Mouse (Mus musculus): Measurements from ENCODE around the gene Stab1. TPM values are rescaled to one million over a fixed set of nuclear protein-coding genes. Genes with fewer than 3 reads are reported as not detected.

Stab1 gene
- total RNA-seq, 2 experiments from 2014 or later: not detected

Other genes with a start within 250 kb of the Stab1 start
- gene Itih3, start 244.9 kb downstream of the Stab1 start, total RNA-seq (2014; fragmentation: Nextera tagmentation): not detected in 2 replicates
- gene Itih3, start 244.9 kb downstream of the Stab1 start, total RNA-seq (2017): not detected in 2 replicates
- gene Itih1, start 225.4 kb downstream of the Stab1 start, total RNA-seq (2014; fragmentation: Nextera tagmentation): not detected in 2 replicates
- gene Itih1, start 225.4 kb downstream of the Stab1 start, total RNA-seq (2017): not detected in 2 replicates
- 7.8 and 12.9 TPM in 2 replicates for gene Nek4, start 217.3 kb downstream of the Stab1 start, total RNA-seq (2014; fragmentation: Nextera tagmentation)
- gene Nek4, start 217.3 kb downstream of the Stab1 start, total RNA-seq (2017): 11.5 and 16.3 TPM in 2 replicates
- gene Glt8d1, start 167.2 kb downstream of the Stab1 start, total RNA-seq (2014; fragmentation: Nextera tagmentation): 28.8 and 35.9 TPM in 2 replicates
- gene Glt8d1, start 167.2 kb downstream of the Stab1 start, total RNA-seq (2017): 29.4 and 35.0 TPM in 2 replicates
- gene Spcs1, start 167.0 kb downstream of the Stab1 start, total RNA-seq (2014; fragmentation: Nextera tagmentation): 241 and 274 TPM in 2 replicates
- gene Spcs1, start 167.0 kb downstream of the Stab1 start, total RNA-seq (2017): 151 and 157 TPM in 2 replicates
- 67.7 and 69.4 TPM in 2 replicates for gene Pbrm1, start 149.5 kb downstream of the Stab1 start, total RNA-seq (2014; fragmentation: Nextera tagmentation)
- gene Pbrm1, start 149.5 kb downstream of the Stab1 start, total RNA-seq (2017): 60.3 and 65.7 TPM in 2 replicates
- 299 and 362 TPM in 2 replicates for gene Gnl3, start 149.5 kb downstream of the Stab1 start, total RNA-seq (2014; fragmentation: Nextera tagmentation)
- gene Gnl3, start 149.5 kb downstream of the Stab1 start, total RNA-seq (2017): 338 and 354 TPM in 2 replicates
- 183 and 200 TPM in 2 replicates for gene Smim4, start 39.7 kb downstream of the Stab1 start, total RNA-seq (2014; fragmentation: Nextera tagmentation)
- 85.5 and 91.3 TPM in 2 replicates for gene Smim4, start 39.7 kb downstream of the Stab1 start, total RNA-seq (2017)
- gene Nt5dc2, start 37.6 kb downstream of the Stab1 start, total RNA-seq (2014; fragmentation: Nextera tagmentation): 107 and 116 TPM in 2 replicates
- gene Nt5dc2, start 37.6 kb downstream of the Stab1 start, total RNA-seq (2017): 172 and 213 TPM in 2 replicates
- 4.1 TPM in 1 of 2 replicates, not detected in the other for gene Tnnc1, start 39.7 kb upstream of the Stab1 start, total RNA-seq (2014; fragmentation: Nextera tagmentation)
- gene Tnnc1, start 39.7 kb upstream of the Stab1 start, total RNA-seq (2017): 0.82 TPM in 1 of 2 replicates, not detected in the other
- gene Nisch, start 48.3 kb upstream of the Stab1 start, total RNA-seq (2014; fragmentation: Nextera tagmentation): 137 and 211 TPM in 2 replicates
- gene Nisch, start 48.3 kb upstream of the Stab1 start, total RNA-seq (2017): 86.1 and 111 TPM in 2 replicates
- gene Sema3g, start 49.2 kb upstream of the Stab1 start, total RNA-seq (2014; fragmentation: Nextera tagmentation): 0.21 TPM in 1 of 2 replicates, not detected in the other
- not detected in 2 replicates for gene Sema3g, start 49.2 kb upstream of the Stab1 start, total RNA-seq (2017)
- gene Phf7, start 82.7 kb upstream of the Stab1 start, total RNA-seq (2014; fragmentation: Nextera tagmentation): 13.9 and 15.2 TPM in 2 replicates
- 14.8 and 17.4 TPM in 2 replicates for gene Phf7, start 82.7 kb upstream of the Stab1 start, total RNA-seq (2017)
- gene Bap1, start 82.8 kb upstream of the Stab1 start, total RNA-seq (2014; fragmentation: Nextera tagmentation): 29.9 and 40.9 TPM in 2 replicates
- gene Bap1, start 82.8 kb upstream of the Stab1 start, total RNA-seq (2017): 47.9 and 54.8 TPM in 2 replicates
- gene Dnah1, start 155.3 kb upstream of the Stab1 start, total RNA-seq (2014; fragmentation: Nextera tagmentation): 0.02 and 0.32 TPM in 2 replicates
- gene Dnah1, start 155.3 kb upstream of the Stab1 start, total RNA-seq (2017): 0.05 and 0.17 TPM in 2 replicates
- gene Capn7, start 168.0 kb upstream of the Stab1 start, total RNA-seq (2014; fragmentation: Nextera tagmentation): 35.9 and 42.7 TPM in 2 replicates
- gene Capn7, start 168.0 kb upstream of the Stab1 start, total RNA-seq (2017): 49.2 and 61.5 TPM in 2 replicates